Comparison of ENCODE assay signal across 8 mouse cellular contexts in genomic region chr4:62674031-62674995, GRCm38 (mm10).
DNase-seq lines count a peak whose midpoint lies in the region; ATAC-seq lines count a peak whose summit lies in the region.

No protein-coding gene starts in this region.

- H3K4me2 ChIP-seq in kidney, embryonic 16.5 days (replicated peaks; ENCODE audit: low read depth, low read length) = peak overlapping the region; percentile 59
- peak overlapping the region; percentile 71 for H3K4me2 ChIP-seq in heart, embryonic 14.5 days (ENCODE audit: low read length)
- peak overlapping the region; percentile 52 for H3K4me2 ChIP-seq in liver, embryonic 12.5 days
- H3K4me2 ChIP-seq in neural tube, embryonic 14.5 days (ENCODE audit: low read depth, low read length) = peak overlapping the region; percentile 50

- H3K27me3 ChIP-seq in kidney, embryonic 16.5 days (ENCODE audit: insufficient read depth, low read length) = no peaks in the 10 kb centered on the region
- H3K27me3 ChIP-seq in heart, embryonic 14.5 days (ENCODE audit: control insufficient read depth, insufficient read depth, low read length) = peaks cover 39% of the 10 kb centered on the region
- peaks cover 37% of the 10 kb centered on the region for H3K27me3 ChIP-seq in liver, embryonic 12.5 days (replicated peaks)
- no peaks in the 10 kb centered on the region for H3K27me3 ChIP-seq in neural tube, embryonic 14.5 days (ENCODE audit: control insufficient read depth, insufficient read depth, low read length)

- peak overlapping the region; percentile 51 for H3K27ac ChIP-seq in kidney, embryonic 16.5 days (ENCODE audit: low read length)
- peak overlapping the region in 1 of 2 experiments; percentile 33; a peak in 1 of 4 replicates for H3K27ac ChIP-seq in heart, embryonic 14.5 days (replicated peaks in 1 of 2; ENCODE audit: control insufficient read depth in 1 of 2, insufficient read depth in 1 of 2, low read depth in 2 of 2, low read length in 2 of 2)
- H3K27ac ChIP-seq in liver, embryonic 12.5 days = no peak overlapping the region
- peak overlapping the region; percentile 57 for H3K27ac ChIP-seq in neural tube, embryonic 14.5 days (ENCODE audit: low read depth, low read length)

- no peak for DNase-seq in kidney, adult 9 months
- DNase-seq in cerebellum, postnatal 25 days = peak; percentile 71 to 76
- DNase-seq in natural killer cell, adult 2 months (ENCODE audit: low spot score in 2 of 2) = no peak
- DNase-seq in testis, postnatal 10 days (ENCODE audit: low spot score) = no peak

- no peaks in the 10 kb centered on the region for H3K9me3 ChIP-seq in kidney, embryonic 16.5 days (ENCODE audit: low read length)
- H3K9me3 ChIP-seq in heart, embryonic 14.5 days (ENCODE audit: control insufficient read depth, low read length) = no peaks in the 10 kb centered on the region
- H3K9me3 ChIP-seq in liver, embryonic 12.5 days (replicated peaks) = no peaks in the 10 kb centered on the region
- no peaks in the 10 kb centered on the region for H3K9me3 ChIP-seq in neural tube, embryonic 14.5 days (ENCODE audit: control insufficient read depth, low read length)

- 9% methylated on average over 30 of the region's 30 CpGs for WGBS in kidney, embryonic 16.5 days
- WGBS in heart, embryonic 14.5 days = 4% methylated on average over 30 of the region's 30 CpGs
- WGBS in liver, embryonic 12.5 days (ENCODE audit: insufficient replicate concordance) = 7% methylated on average over 30 of the region's 30 CpGs
- WGBS in neural tube, embryonic 14.5 days = under 1% methylated on average over 30 of the region's 30 CpGs

- peak; percentile 43 for ATAC-seq in kidney, embryonic 16.5 days (ENCODE audit: low FRiP score, low TSS enrichment)
- ATAC-seq in heart, embryonic 14.5 days (ENCODE audit: insufficient number of reproducible peaks, insufficient read depth, low FRiP score, low read depth) = no peak; the same call in 1 of the 2 replicates
- no peak for ATAC-seq in liver, embryonic 12.5 days
- peak; percentile 52 for ATAC-seq in neural tube, embryonic 14.5 days (ENCODE audit: low read depth)

- peak overlapping the region; percentile 70 for H3K9ac ChIP-seq in kidney, embryonic 16.5 days (replicated peaks; ENCODE audit: low read length)
- peak overlapping the region; percentile 75 for H3K9ac ChIP-seq in heart, embryonic 14.5 days (ENCODE audit: low read length)
- no peak overlapping the region; the same call in 1 of the 2 replicates for H3K9ac ChIP-seq in liver, embryonic 12.5 days
- H3K9ac ChIP-seq in neural tube, embryonic 14.5 days (replicated peaks; ENCODE audit: low read depth, low read length) = peak overlapping the region; percentile 77

- H3K36me3 ChIP-seq in kidney, embryonic 16.5 days (ENCODE audit: insufficient read depth, low read length) = no peaks in the 10 kb centered on the region
- peaks cover 24% of the 10 kb centered on the region; the same call in 1 of the 2 replicates for H3K36me3 ChIP-seq in heart, embryonic 14.5 days (ENCODE audit: control insufficient read depth, insufficient read depth, low read length)
- H3K36me3 ChIP-seq in liver, embryonic 12.5 days = no peaks in the 10 kb centered on the region
- no peaks in the 10 kb centered on the region for H3K36me3 ChIP-seq in neural tube, embryonic 14.5 days (ENCODE audit: control insufficient read depth, insufficient read depth, low read length)

- peak overlapping the region; percentile 55 for H3K4me3 ChIP-seq in kidney, embryonic 16.5 days (ENCODE audit: low read length)
- H3K4me3 ChIP-seq in heart, embryonic 14.5 days (ENCODE audit: control insufficient read depth in 1 of 2, insufficient read depth in 1 of 2, low read depth in 1 of 2, low read length in 2 of 2) = peak overlapping the region; percentile 44 to 56
- H3K4me3 ChIP-seq in liver, embryonic 12.5 days = peak overlapping the region; percentile 38
- peak overlapping the region; percentile 56 for H3K4me3 ChIP-seq in neural tube, embryonic 14.5 days (ENCODE audit: low read depth, low read length)

- H3K4me1 ChIP-seq in kidney, embryonic 16.5 days (ENCODE audit: insufficient read depth, low read length) = peaks cover 44% of the 10 kb centered on the region
- H3K4me1 ChIP-seq in heart, embryonic 14.5 days (ENCODE audit: control insufficient read depth in 2 of 2, insufficient read depth in 2 of 2, low read length in 2 of 2) = peaks cover 23 to 43% of the 10 kb centered on the region in 2 experiments
- peaks cover 6% of the 10 kb centered on the region for H3K4me1 ChIP-seq in liver, embryonic 12.5 days
- H3K4me1 ChIP-seq in neural tube, embryonic 14.5 days (ENCODE audit: control insufficient read depth, insufficient read depth, low read length) = peaks cover 27% of the 10 kb centered on the region

Comparison
In these comparisons a context has a peak if more than half of its experiments do, and no peak if none do; other contexts are left out.
1. ATAC-seq: peak in kidney, embryonic 16.5 days (single experiment) and neural tube, embryonic 14.5 days (single experiment); none in heart, embryonic 14.5 days (single experiment) and liver, embryonic 12.5 days (single experiment).
2. DNase-seq: peak in cerebellum, postnatal 25 days (2 of 2); none in kidney, adult 9 months (single experiment), natural killer cell, adult 2 months (0 of 2) and testis, postnatal 10 days (single experiment).
3. Peak in every context shown above with its lines, with median percentiles within 50 percentile points of each other: H3K4me2 ChIP-seq and H3K4me3 ChIP-seq.